Mouse (Mus musculus): ENCODE data around the gene Xrcc1. TPM values are rescaled to one million over a fixed set of nuclear protein-coding genes. Genes with fewer than 3 reads are reported as not detected.

Xrcc1 gene
- polyA plus RNA-seq, 1 experiment from 2014 or later: 112 TPM

- Histone ChIP-seq H3K4me1 (replicated peaks; ENCODE audit: control insufficient read depth, insufficient read depth, low read length) (peaks cover 3% of the 10 kb centered on the region; the same call in 1 of the 2 replicates), H3K4me2 (ENCODE audit: low read depth, low read length) (no peak overlapping the region), H3K4me3 (ENCODE audit: low read length) (no peak overlapping the region), H3K27me3 (ENCODE audit: control insufficient read depth, insufficient read depth, low read depth, low read length) (no peaks in the 10 kb centered on the region), H3K9ac (ENCODE audit: low read length) (no peak overlapping the region), H3K9me3 (ENCODE audit: control insufficient read depth, low read length) (no peaks in the 10 kb centered on the region), H3K27ac (ENCODE audit: low read length) (no peak overlapping the region), H3K36me3 (ENCODE audit: control insufficient read depth, insufficient read depth, low read length) (no peaks in the 10 kb centered on the region)
- WGBS: 81% methylated on average over 6 of the region's 6 CpGs
- no peak for ATAC-seq (ENCODE audit: low read depth)
These were observed 22.4 kb upstream of the Xrcc1 start for GRCm38 (mm10) chr7:24523723-24524122.

- no peak for ATAC-seq (ENCODE audit: low read depth)
These were observed 21.1 kb upstream of the Xrcc1 start for GRCm38 (mm10) chr7:24524978-24525377.

GRCm38 (mm10) chr7:24525686-24526420, 20.2 kb upstream of the Xrcc1 start:
- no peak for ATAC-seq (ENCODE audit: low read depth)
- WGBS: 73% methylated on average over 12 of the region's 12 CpGs

More at GRCm38 (mm10) chr7:24524978-24525377, 21.1 kb upstream of the Xrcc1 start:
- no peaks in the 10 kb centered on the region for H3K36me3 ChIP-seq (ENCODE audit: control insufficient read depth, insufficient read depth, low read length)
- H3K9ac ChIP-seq (ENCODE audit: low read length): no peak overlapping the region
- H3K9me3 ChIP-seq (ENCODE audit: control insufficient read depth, low read length): no peaks in the 10 kb centered on the region
- 76% methylated on average over 6 of the region's 6 CpGs for WGBS
- H3K27me3 ChIP-seq (ENCODE audit: control insufficient read depth, insufficient read depth, low read depth, low read length): no peaks in the 10 kb centered on the region
- H3K4me2 ChIP-seq (ENCODE audit: low read depth, low read length): no peak overlapping the region
- H3K4me1 ChIP-seq (replicated peaks; ENCODE audit: control insufficient read depth, insufficient read depth, low read length): peaks cover 9% of the 10 kb centered on the region; the same call in 1 of the 2 replicates
- H3K27ac ChIP-seq (ENCODE audit: low read length): no peak overlapping the region
- no peak overlapping the region for H3K4me3 ChIP-seq (ENCODE audit: low read length)

DNA sequence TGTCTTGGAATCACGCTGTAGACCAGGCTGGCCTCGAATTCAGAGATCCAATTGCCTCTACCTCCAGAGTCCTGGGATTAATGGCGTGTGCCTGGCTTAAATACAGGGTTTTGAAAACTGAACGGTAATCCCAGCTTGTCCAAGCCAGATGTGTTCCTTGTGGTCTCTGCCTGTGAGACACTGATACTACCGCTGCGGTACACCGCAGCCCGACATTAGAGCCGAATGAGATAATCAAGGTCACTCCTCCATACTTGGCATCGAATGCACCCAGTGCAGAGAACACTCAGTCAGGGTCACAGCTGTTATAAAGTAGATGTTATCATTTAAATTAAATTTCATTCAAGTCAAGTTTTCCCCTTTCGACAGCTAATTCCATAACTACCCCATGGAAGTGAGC, 17.2 kb upstream of the Xrcc1 start:
- Histone ChIP-seq H3K27me3 (ENCODE audit: control insufficient read depth, insufficient read depth, low read depth, low read length) (no peaks in the 10 kb centered on the region), H3K9me3 (ENCODE audit: control insufficient read depth, low read length) (no peaks in the 10 kb centered on the region), H3K4me3 (ENCODE audit: low read length) (no peak overlapping the region), H3K9ac (ENCODE audit: low read length) (no peak overlapping the region), H3K4me2 (ENCODE audit: low read depth, low read length) (no peak overlapping the region), H3K4me1 (replicated peaks; ENCODE audit: control insufficient read depth, insufficient read depth, low read length) (peaks cover 13% of the 10 kb centered on the region), H3K36me3 (ENCODE audit: control insufficient read depth, insufficient read depth, low read length) (peaks cover 9% of the 10 kb centered on the region), H3K27ac (ENCODE audit: low read length) (no peak overlapping the region)
- no peak for ATAC-seq (ENCODE audit: low read depth)
- WGBS: 87% methylated on average over 11 of the region's 11 CpGs

More at GRCm38 (mm10) chr7:24525686-24526420, 20.2 kb upstream of the Xrcc1 start:
- Histone ChIP-seq H3K27ac (ENCODE audit: low read length) (no peak overlapping the region), H3K4me2 (ENCODE audit: low read depth, low read length) (no peak overlapping the region), H3K9ac (ENCODE audit: low read length) (no peak overlapping the region), H3K36me3 (ENCODE audit: control insufficient read depth, insufficient read depth, low read length) (no peaks in the 10 kb centered on the region), H3K4me3 (ENCODE audit: low read length) (no peak overlapping the region), H3K27me3 (ENCODE audit: control insufficient read depth, insufficient read depth, low read depth, low read length) (no peaks in the 10 kb centered on the region), H3K9me3 (ENCODE audit: control insufficient read depth, low read length) (no peaks in the 10 kb centered on the region), H3K4me1 (replicated peaks; ENCODE audit: control insufficient read depth, insufficient read depth, low read length) (peaks cover 9% of the 10 kb centered on the region; the same call in 1 of the 2 replicates)

DNA sequence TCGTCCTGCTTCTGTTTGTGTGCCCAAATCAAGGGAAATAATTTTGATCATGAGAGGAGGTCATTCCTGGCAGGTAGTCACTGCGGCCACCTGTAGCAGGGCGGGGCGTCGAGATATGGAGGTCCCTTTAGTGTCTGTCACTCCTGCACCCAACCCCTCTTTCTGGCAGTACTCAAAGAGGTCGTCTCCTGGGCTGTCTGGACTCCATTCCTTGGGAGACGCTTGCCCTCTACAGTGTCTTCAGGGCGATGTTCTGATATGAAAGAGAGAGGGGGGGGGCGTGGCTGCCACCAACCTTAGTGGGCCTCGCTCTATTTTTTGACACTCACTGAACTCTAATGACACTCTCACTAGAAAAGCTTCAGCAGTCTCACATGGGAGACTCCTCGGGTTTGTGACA, 16.5 kb upstream of the Xrcc1 start:
- 48% methylated on average over 11 of the region's 11 CpGs for WGBS
- H3K4me2 ChIP-seq (ENCODE audit: low read depth, low read length): peak overlapping the region; percentile 50
- peak overlapping the region; percentile 57 for H3K9ac ChIP-seq (ENCODE audit: low read length)
- H3K9me3 ChIP-seq (ENCODE audit: control insufficient read depth, low read length): no peaks in the 10 kb centered on the region
- H3K27me3 ChIP-seq (ENCODE audit: control insufficient read depth, insufficient read depth, low read depth, low read length): no peaks in the 10 kb centered on the region
- ATAC-seq (ENCODE audit: low read depth): no peak
- peaks cover 13% of the 10 kb centered on the region for H3K4me1 ChIP-seq (replicated peaks; ENCODE audit: control insufficient read depth, insufficient read depth, low read length)
- H3K4me3 ChIP-seq (ENCODE audit: low read length): peak overlapping the region; percentile 62
- no peak overlapping the region for H3K27ac ChIP-seq (ENCODE audit: low read length)
- H3K36me3 ChIP-seq (ENCODE audit: control insufficient read depth, insufficient read depth, low read length): peaks cover 15% of the 10 kb centered on the region

GRCm38 (mm10) chr7:24530062-24530931, 15.8 kb upstream of the Xrcc1 start, which contains the start of gene Irgq:
Irgq (plus strand) TSS chr7:24530689.
- under 1% methylated on average over 44 of the region's 44 CpGs for WGBS
- Histone ChIP-seq H3K27ac (ENCODE audit: low read length) (peak within 1 kb of the TSS; percentile 82), H3K27me3 (ENCODE audit: control insufficient read depth, insufficient read depth, low read depth, low read length) (no peaks in the 10 kb centered on the region), H3K9me3 (ENCODE audit: control insufficient read depth, low read length) (no peaks in the 10 kb centered on the region), H3K9ac (ENCODE audit: low read length) (peak within 1 kb of the TSS; percentile 88), H3K4me1 (replicated peaks; ENCODE audit: control insufficient read depth, insufficient read depth, low read length) (peaks cover 13% of the 10 kb centered on the region), H3K36me3 (ENCODE audit: control insufficient read depth, insufficient read depth, low read length) (peaks cover 17% of the 10 kb centered on the region), H3K4me2 (ENCODE audit: low read depth, low read length) (peak within 1 kb of the TSS; percentile 95), H3K4me3 (ENCODE audit: low read length) (peak within 1 kb of the TSS; percentile 62)
- ATAC-seq (ENCODE audit: low read depth): peak; percentile 96

GRCm38 (mm10) chr7:24531211-24531971, 14.7 kb upstream of the Xrcc1 start:
- 1% methylated on average over 43 of the region's 43 CpGs for WGBS
- H3K36me3 ChIP-seq (ENCODE audit: control insufficient read depth, insufficient read depth, low read length): peaks cover 21% of the 10 kb centered on the region
- H3K4me3 ChIP-seq (ENCODE audit: low read length): peak overlapping the region; percentile 62
- no peaks in the 10 kb centered on the region for H3K27me3 ChIP-seq (ENCODE audit: control insufficient read depth, insufficient read depth, low read depth, low read length)
- peak overlapping the region; percentile 82 for H3K27ac ChIP-seq (ENCODE audit: low read length)
- H3K4me1 ChIP-seq (replicated peaks; ENCODE audit: control insufficient read depth, insufficient read depth, low read length): peaks cover 13% of the 10 kb centered on the region
- no peaks in the 10 kb centered on the region for H3K9me3 ChIP-seq (ENCODE audit: control insufficient read depth, low read length)
- H3K4me2 ChIP-seq (ENCODE audit: low read depth, low read length): peak overlapping the region; percentile 95
- peak overlapping the region; percentile 88 for H3K9ac ChIP-seq (ENCODE audit: low read length)
- ATAC-seq (ENCODE audit: low read depth): peak; percentile 64

DNA sequence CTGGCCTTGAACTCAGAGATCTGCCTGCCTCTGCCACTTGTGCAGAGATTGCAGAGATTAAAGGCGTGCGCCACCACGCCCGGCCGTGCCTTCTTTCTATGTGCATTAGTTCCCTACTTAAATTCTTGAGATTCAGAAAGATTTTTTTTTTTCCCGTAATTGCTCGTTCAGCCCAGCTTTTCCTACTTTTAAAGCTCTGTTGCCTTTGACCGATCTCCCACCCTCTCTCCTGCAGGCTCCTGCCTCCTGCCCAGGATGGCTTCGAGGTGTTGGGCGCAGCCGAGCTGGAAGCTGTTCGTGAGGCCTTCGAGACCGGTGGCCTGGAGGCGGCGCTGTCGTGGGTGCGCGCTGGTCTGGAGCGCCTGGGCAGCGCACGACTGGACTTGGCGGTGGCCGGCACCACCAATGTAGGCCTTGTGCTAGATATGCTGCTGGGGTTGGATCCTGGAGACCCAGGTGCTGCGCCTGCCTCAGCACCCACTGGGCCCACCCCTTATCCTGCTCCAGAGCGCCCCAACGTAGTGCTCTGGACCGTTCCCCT, 13.0 kb upstream of the Xrcc1 start:
- Histone ChIP-seq H3K9me3 (ENCODE audit: control insufficient read depth, low read length) (no peaks in the 10 kb centered on the region), H3K4me3 (ENCODE audit: low read length) (no peak overlapping the region)
- 84% methylated on average over 28 of the region's 28 CpGs for WGBS

More for the DNA sequence above, 13.0 kb upstream of the Xrcc1 start:
- peaks cover 21% of the 10 kb centered on the region for H3K36me3 ChIP-seq (ENCODE audit: control insufficient read depth, insufficient read depth, low read length)
- no peaks in the 10 kb centered on the region for H3K27me3 ChIP-seq (ENCODE audit: control insufficient read depth, insufficient read depth, low read depth, low read length)
- no peak for ATAC-seq (ENCODE audit: low read depth)
- H3K4me1 ChIP-seq (replicated peaks; ENCODE audit: control insufficient read depth, insufficient read depth, low read length): peaks cover 13% of the 10 kb centered on the region
- H3K4me2 ChIP-seq (ENCODE audit: low read depth, low read length): no peak overlapping the region
- H3K27ac ChIP-seq (ENCODE audit: low read length): no peak overlapping the region
- H3K9ac ChIP-seq (ENCODE audit: low read length): no peak overlapping the region
